Mouse (Mus musculus): ENCODE measurements around the gene Gm15517. TPM values are rescaled to one million over a fixed set of nuclear protein-coding genes. Genes with fewer than 3 reads are reported as not detected.

The Gm15517 gene
- polyA plus RNA-seq, 1 experiment from 2014 or later, result not detected

- H3K9me3 ChIP-seq (ENCODE audit: control insufficient read depth, low read length), result no peaks in the 10 kb centered on the region
- peak overlapping the region; percentile 70 for H3K4me2 ChIP-seq (replicated peaks; ENCODE audit: low read depth, low read length)
- peaks cover 19% of the 10 kb centered on the region for H3K4me1 ChIP-seq (ENCODE audit: control insufficient read depth, insufficient read depth, low read length)
- 84% methylated on average over 14 of the region's 14 CpGs for WGBS
- H3K27me3 ChIP-seq (ENCODE audit: control insufficient read depth, insufficient read depth, low read length), result 0 out of 2 replicates have a peak, but pooled peaks cover 4% of the 10 kb centered on the region
- peak overlapping the region; percentile 73; the same call in 1 of the 2 replicates for H3K27ac ChIP-seq (ENCODE audit: low read depth, low read length)
- H3K9ac ChIP-seq (ENCODE audit: low read depth, low read length), result peak overlapping the region; percentile 78
- peak overlapping the region; percentile 46 for H3K4me3 ChIP-seq (ENCODE audit: low read length)
- no peak for ATAC-seq (ENCODE audit: low FRiP score, low TSS enrichment)
- no peaks in the 10 kb centered on the region for H3K36me3 ChIP-seq (ENCODE audit: control insufficient read depth, insufficient read depth, low read length)
Observed at GRCm38 (mm10) chr7:44303346-44304340, 42.4 kb downstream of the Gm15517 start.

GRCm38 (mm10) chr7:44304463-44304774 lies 43.2 kb downstream of the Gm15517 start:
- peaks cover 19% of the 10 kb centered on the region for H3K4me1 ChIP-seq (ENCODE audit: control insufficient read depth, insufficient read depth, low read length)
- peak; percentile 7; the same call in 1 of the 2 replicates for ATAC-seq (ENCODE audit: low FRiP score, low TSS enrichment)
- 0% methylated on average over 25 of the region's 25 CpGs for WGBS

GRCm38 (mm10) chr7:44304775-44305641 lies 43.8 kb downstream of the Gm15517 start:
- Histone ChIP-seq H3K9me3 (ENCODE audit: control insufficient read depth, low read length) (no peaks in the 10 kb centered on the region), H3K36me3 (ENCODE audit: control insufficient read depth, insufficient read depth, low read length) (no peaks in the 10 kb centered on the region), H3K27me3 (ENCODE audit: control insufficient read depth, insufficient read depth, low read length) (0 out of 2 replicates have a peak, but pooled peaks cover under 1% of the 10 kb centered on the region), H3K4me2 (replicated peaks; ENCODE audit: low read depth, low read length) (peak overlapping the region; percentile 70), H3K4me3 (ENCODE audit: low read length) (peak overlapping the region; percentile 46), H3K4me1 (ENCODE audit: control insufficient read depth, insufficient read depth, low read length) (peaks cover 19% of the 10 kb centered on the region), H3K9ac (ENCODE audit: low read depth, low read length) (peak overlapping the region; percentile 78), H3K27ac (ENCODE audit: low read depth, low read length) (peak overlapping the region; percentile 73)
- WGBS, result under 1% methylated on average over 49 of the region's 49 CpGs
- peak; percentile 95 for ATAC-seq (ENCODE audit: low FRiP score, low TSS enrichment)

More at GRCm38 (mm10) chr7:44304463-44304774, 43.2 kb downstream of the Gm15517 start:
- H3K9me3 ChIP-seq (ENCODE audit: control insufficient read depth, low read length), result no peaks in the 10 kb centered on the region
- peak overlapping the region; percentile 46 for H3K4me3 ChIP-seq (ENCODE audit: low read length)
- H3K27ac ChIP-seq (ENCODE audit: low read depth, low read length), result peak overlapping the region; percentile 73
- peak overlapping the region; percentile 78 for H3K9ac ChIP-seq (ENCODE audit: low read depth, low read length)
- H3K36me3 ChIP-seq (ENCODE audit: control insufficient read depth, insufficient read depth, low read length), result no peaks in the 10 kb centered on the region
- peak overlapping the region; percentile 70 for H3K4me2 ChIP-seq (replicated peaks; ENCODE audit: low read depth, low read length)
- H3K27me3 ChIP-seq (ENCODE audit: control insufficient read depth, insufficient read depth, low read length), result 0 out of 2 replicates have a peak, but pooled peaks cover 4% of the 10 kb centered on the region

GRCm38 (mm10) chr7:44305686-44306085 lies 44.4 kb downstream of the Gm15517 start:
- no peak for ATAC-seq (ENCODE audit: low FRiP score, low TSS enrichment)
- Histone ChIP-seq H3K9me3 (ENCODE audit: control insufficient read depth, low read length) (no peaks in the 10 kb centered on the region), H3K27me3 (ENCODE audit: control insufficient read depth, insufficient read depth, low read length) (peaks cover 6% of the 10 kb centered on the region), H3K36me3 (ENCODE audit: control insufficient read depth, insufficient read depth, low read length) (no peaks in the 10 kb centered on the region), H3K9ac (ENCODE audit: low read depth, low read length) (peak overlapping the region; percentile 23; the same call in 1 of the 2 replicates), H3K4me1 (ENCODE audit: control insufficient read depth, insufficient read depth, low read length) (peaks cover 24% of the 10 kb centered on the region), H3K27ac (ENCODE audit: low read depth, low read length) (peak overlapping the region; percentile 7; the same call in 1 of the 2 replicates), H3K4me2 (replicated peaks; ENCODE audit: low read depth, low read length) (peak overlapping the region; percentile 70), H3K4me3 (ENCODE audit: low read length) (peak overlapping the region; percentile 46)
- WGBS, result 12% methylated on average over 16 of the region's 16 CpGs

- Histone ChIP-seq H3K9me3 (ENCODE audit: control insufficient read depth, low read length) (no peaks in the 10 kb centered on the region), H3K36me3 (ENCODE audit: control insufficient read depth, insufficient read depth, low read length) (no peaks in the 10 kb centered on the region), H3K27me3 (ENCODE audit: control insufficient read depth, insufficient read depth, low read length) (peaks cover 11% of the 10 kb centered on the region), H3K4me1 (ENCODE audit: control insufficient read depth, insufficient read depth, low read length) (peaks cover 34% of the 10 kb centered on the region), H3K4me3 (ENCODE audit: low read length) (peak within 1 kb of the TSS; percentile 46), H3K4me2 (replicated peaks; ENCODE audit: low read depth, low read length) (peak within 1 kb of the TSS; percentile 70), H3K9ac (ENCODE audit: low read depth, low read length) (peak within 1 kb of the TSS; percentile 23; the same call in 1 of the 2 replicates), H3K27ac (ENCODE audit: low read depth, low read length) (peak within 1 kb of the TSS; percentile 17; the same call in 1 of the 2 replicates)
- ATAC-seq (ENCODE audit: low FRiP score, low TSS enrichment), result no peak
- 60% methylated on average over 6 of the region's 6 CpGs for WGBS
Observed at GRCm38 (mm10) chr7:44306516-44307240, 45.4 kb downstream of the Gm15517 start, which contains the start of gene Clec11a. Clec11a (minus strand) TSS chr7:44306902.

GRCm38 (mm10) chr7:44307261-44308020 lies 46.2 kb downstream of the Gm15517 start:
- no peak for ATAC-seq (ENCODE audit: low FRiP score, low TSS enrichment)
- Histone ChIP-seq H3K4me2 (replicated peaks; ENCODE audit: low read depth, low read length) (no peak overlapping the region), H3K27me3 (ENCODE audit: control insufficient read depth, insufficient read depth, low read length) (peaks cover 11% of the 10 kb centered on the region), H3K9ac (ENCODE audit: low read depth, low read length) (0 out of 2 replicates have a peak overlapping the region, but pooled peaks have one; percentile 4), H3K27ac (ENCODE audit: low read depth, low read length) (0 out of 2 replicates have a peak overlapping the region, but pooled peaks have one; percentile 17), H3K4me1 (ENCODE audit: control insufficient read depth, insufficient read depth, low read length) (peaks cover 38% of the 10 kb centered on the region), H3K9me3 (ENCODE audit: control insufficient read depth, low read length) (no peaks in the 10 kb centered on the region), H3K36me3 (ENCODE audit: control insufficient read depth, insufficient read depth, low read length) (no peaks in the 10 kb centered on the region), H3K4me3 (ENCODE audit: low read length) (no peak overlapping the region)
- 15% methylated on average over 9 of the region's 9 CpGs for WGBS

GRCm38 (mm10) chr7:44309475-44310284 lies 48.4 kb downstream of the Gm15517 start, which contains the start of gene Shank1:
Shank1 (plus strand) TSS chr7:44310253.
- no peak within 1 kb of the TSS for H3K27ac ChIP-seq (ENCODE audit: low read depth, low read length)
- peak within 1 kb of the TSS; percentile 57 for H3K9ac ChIP-seq (ENCODE audit: low read depth, low read length)
- H3K4me2 ChIP-seq (replicated peaks; ENCODE audit: low read depth, low read length), result peak within 1 kb of the TSS; percentile 86
- peak within 1 kb of the TSS; percentile 46 for H3K4me3 ChIP-seq (ENCODE audit: low read length)
- 13% methylated on average over 18 of the region's 22 CpGs for WGBS
- H3K27me3 ChIP-seq (ENCODE audit: control insufficient read depth, insufficient read depth, low read length), result peaks cover 11% of the 10 kb centered on the region
- no peaks in the 10 kb centered on the region for H3K9me3 ChIP-seq (ENCODE audit: control insufficient read depth, low read length)
- no peak for ATAC-seq (ENCODE audit: low FRiP score, low TSS enrichment)
- peaks cover 38% of the 10 kb centered on the region for H3K4me1 ChIP-seq (ENCODE audit: control insufficient read depth, insufficient read depth, low read length)
- H3K36me3 ChIP-seq (ENCODE audit: control insufficient read depth, insufficient read depth, low read length), result no peaks in the 10 kb centered on the region

Measured in kidney, embryonic 14.5 days (tissue).